Mouse (Mus musculus): Measurements from ENCODE around the gene Ccdc50. TPM values are rescaled to one million over a fixed set of nuclear protein-coding genes. Genes with fewer than 3 reads are reported as not detected.

Gene Ccdc50
- total and polyA plus RNA-seq, 3 experiments, result 7.2 to 35.9 (median 33.7) TPM

GRCm38 (mm10) chr16:27382217-27382616 lies 6.5 kb upstream of the Ccdc50 start:
- DNase-seq, result no peak
- no peak overlapping the region for H3K27ac ChIP-seq
- TF ChIP-seq POLR2A (IDR thresholded peaks at IDR 0.05; ENCODE audit: insufficient read depth, low read depth, low read length) (no peak), CTCF (IDR thresholded peaks at IDR 0.05) (no peak), EP300 (IDR thresholded peaks at IDR 0.05; ENCODE audit: insufficient read depth, low read depth, low read length) (no peak)
- no peaks in the 10 kb centered on the region for H3K27me3 ChIP-seq (ENCODE audit: control insufficient read depth, insufficient read depth, low read length)
- no peaks in the 10 kb centered on the region for H3K79me2 ChIP-seq (replicated peaks; ENCODE audit: control insufficient read depth, insufficient read depth, low read length)
- no peak overlapping the region for H3K9ac ChIP-seq (ENCODE audit: low read depth, low read length)
- intact Hi-C loops (cut with DNase I), result no loop called here
- peaks cover 2% of the 10 kb centered on the region for H3K4me1 ChIP-seq (ENCODE audit: control insufficient read depth, insufficient read depth, low read length)
- WGBS, result 75% methylated on average over 4 of the region's 4 CpGs
- H3K4me3 ChIP-seq, result no peak overlapping the region
- H3K36me3 ChIP-seq (ENCODE audit: control insufficient read depth, insufficient read depth, low read length), result no peaks in the 10 kb centered on the region; the same call in 1 of the 2 replicates

- no peak overlapping the region for H3K4me3 ChIP-seq
- TF ChIP-seq CTCF (IDR thresholded peaks at IDR 0.05) (no peak), POLR2A (IDR thresholded peaks at IDR 0.05; ENCODE audit: insufficient read depth, low read depth, low read length) (no peak), EP300 (IDR thresholded peaks at IDR 0.05; ENCODE audit: insufficient read depth, low read depth, low read length) (no peak)
- peak in 1 of 2 experiments; percentile 29 for DNase-seq
- 29% methylated on average over 4 of the region's 4 CpGs for WGBS
- H3K27ac ChIP-seq, result 0 out of 2 replicates have a peak overlapping the region, but pooled peaks have one; percentile 13
- intact Hi-C loops (cut with DNase I), result no loop called here
- no peaks in the 10 kb centered on the region for H3K27me3 ChIP-seq (ENCODE audit: control insufficient read depth, insufficient read depth, low read length)
- peaks cover 8% of the 10 kb centered on the region for H3K4me1 ChIP-seq (ENCODE audit: control insufficient read depth, insufficient read depth, low read length)
- no peak overlapping the region for H3K9ac ChIP-seq (ENCODE audit: low read depth, low read length)
- no peaks in the 10 kb centered on the region for H3K79me2 ChIP-seq (replicated peaks; ENCODE audit: control insufficient read depth, insufficient read depth, low read length)
- peaks cover 3% of the 10 kb centered on the region for H3K36me3 ChIP-seq (ENCODE audit: control insufficient read depth, insufficient read depth, low read length)
Observed at GRCm38 (mm10) chr16:27384893-27385603, 3.6 kb upstream of the Ccdc50 start.

- 88% methylated on average over 1 of the region's 1 CpGs for WGBS
- H3K36me3 ChIP-seq (ENCODE audit: control insufficient read depth, insufficient read depth, low read length), result peaks cover 9% of the 10 kb centered on the region
- no peak for DNase-seq
- no peaks in the 10 kb centered on the region for H3K79me2 ChIP-seq (replicated peaks; ENCODE audit: control insufficient read depth, insufficient read depth, low read length)
- H3K9ac ChIP-seq (ENCODE audit: low read depth, low read length), result no peak overlapping the region
- H3K27ac ChIP-seq, result no peak overlapping the region
- TF ChIP-seq EP300 (IDR thresholded peaks at IDR 0.05; ENCODE audit: insufficient read depth, low read depth, low read length) (no peak), CTCF (IDR thresholded peaks at IDR 0.05) (no peak), POLR2A (IDR thresholded peaks at IDR 0.05; ENCODE audit: insufficient read depth, low read depth, low read length) (no peak)
- H3K4me1 ChIP-seq (ENCODE audit: control insufficient read depth, insufficient read depth, low read length), result peaks cover 11% of the 10 kb centered on the region
- no peaks in the 10 kb centered on the region for H3K27me3 ChIP-seq (ENCODE audit: control insufficient read depth, insufficient read depth, low read length)
- intact Hi-C loops (cut with DNase I), result no loop called here
- H3K4me3 ChIP-seq, result no peak overlapping the region
Observed at GRCm38 (mm10) chr16:27385649-27386048, 3.0 kb upstream of the Ccdc50 start.

GRCm38 (mm10) chr16:27386850-27387407 lies 1.7 kb upstream of the Ccdc50 start:
- intact Hi-C loops (cut with DNase I), result no loop called here
- H3K9ac ChIP-seq (ENCODE audit: low read depth, low read length), result no peak overlapping the region
- WGBS, result 71% methylated on average over 4 of the region's 4 CpGs
- no peaks in the 10 kb centered on the region for H3K79me2 ChIP-seq (replicated peaks; ENCODE audit: control insufficient read depth, insufficient read depth, low read length)
- H3K27me3 ChIP-seq (ENCODE audit: control insufficient read depth, insufficient read depth, low read length), result no peaks in the 10 kb centered on the region
- H3K27ac ChIP-seq, result 0 out of 2 replicates have a peak overlapping the region, but pooled peaks have one; percentile 13
- no peak for TF ChIP-seq CTCF (IDR thresholded peaks at IDR 0.05)
- no peak for TF ChIP-seq POLR2A (IDR thresholded peaks at IDR 0.05; ENCODE audit: insufficient read depth, low read depth, low read length)
- no peak for TF ChIP-seq EP300 (IDR thresholded peaks at IDR 0.05; ENCODE audit: insufficient read depth, low read depth, low read length)
- no peak for DNase-seq
- H3K36me3 ChIP-seq (ENCODE audit: control insufficient read depth, insufficient read depth, low read length), result peaks cover 13% of the 10 kb centered on the region
- H3K4me3 ChIP-seq, result no peak overlapping the region
- peaks cover 13% of the 10 kb centered on the region for H3K4me1 ChIP-seq (ENCODE audit: control insufficient read depth, insufficient read depth, low read length)

- peak; percentile 20 to 29 for DNase-seq
- peak overlapping the region; percentile 92 for H3K27ac ChIP-seq
- no peaks in the 10 kb centered on the region for H3K79me2 ChIP-seq (replicated peaks; ENCODE audit: control insufficient read depth, insufficient read depth, low read length)
- peaks cover 13% of the 10 kb centered on the region for H3K4me1 ChIP-seq (ENCODE audit: control insufficient read depth, insufficient read depth, low read length)
- no peaks in the 10 kb centered on the region for H3K27me3 ChIP-seq (ENCODE audit: control insufficient read depth, insufficient read depth, low read length)
- 25% methylated on average over 12 of the region's 12 CpGs for WGBS
- H3K36me3 ChIP-seq (ENCODE audit: control insufficient read depth, insufficient read depth, low read length), result peaks cover 16% of the 10 kb centered on the region
- H3K4me3 ChIP-seq, result peak overlapping the region; percentile 80
- H3K9ac ChIP-seq (ENCODE audit: low read depth, low read length), result peak overlapping the region; percentile 46
- no peak for TF ChIP-seq POLR2A (IDR thresholded peaks at IDR 0.05; ENCODE audit: insufficient read depth, low read depth, low read length)
- TF ChIP-seq EP300 (IDR thresholded peaks at IDR 0.05; ENCODE audit: insufficient read depth, low read depth, low read length), result no peak
- no peak for TF ChIP-seq CTCF (IDR thresholded peaks at IDR 0.05)
- intact Hi-C loops (cut with DNase I), result no loop called here
Observed at GRCm38 (mm10) chr16:27387634-27388611, 746 bp upstream of the Ccdc50 start.

All from heart, adult 2 months (tissue).